Mouse (Mus musculus) small intestine, adult 2 months (tissue): Measurements from ENCODE around the gene Ano1.

Source experiments
- CTCF ChIP-seq: fragments of 200-500 bp; IDR thresholded peaks from 2 replicates; pipeline ENCODE4 v1.5.1; 2012; ENCODE audit warnings: low read depth, mild to moderate bottlenecking, control low read depth, inconsistent platforms, low read length, moderate library complexity, mixed read lengths; ENCODE audit not compliant: insufficient replicate concordance, insufficient read length; ENCODE audit errors: extremely low read depth
- POLR2A ChIP-seq: fragments of 200-500 bp; IDR thresholded peaks from 2 replicates; pipeline ENCODE4 v1.6.1; 2012; ENCODE audit warnings: low read depth, mild to moderate bottlenecking, control low read depth, inconsistent platforms, low read length, moderate library complexity

DNA sequence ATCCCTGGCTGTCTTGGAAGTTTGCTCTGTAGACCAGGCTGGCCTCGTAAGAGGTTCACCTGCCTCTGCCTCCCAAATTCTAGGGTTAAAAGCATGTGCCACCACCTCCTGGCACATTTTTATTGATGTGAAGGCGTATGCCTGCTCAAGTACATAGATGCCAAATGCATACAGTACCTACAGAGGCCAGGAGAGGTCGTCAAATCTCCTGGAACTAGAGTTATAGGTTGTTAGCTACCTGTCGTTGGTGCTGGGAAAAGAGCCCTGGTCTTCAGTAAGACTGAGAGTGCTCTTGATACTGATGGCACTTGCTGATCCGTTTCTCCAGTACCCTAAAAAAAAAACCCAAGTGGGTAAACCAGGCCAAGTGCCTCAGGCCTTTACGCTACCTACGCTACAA is 39.7 kb upstream of the Ano1 start:
- no peak for TF ChIP-seq POLR2A
- no peak for TF ChIP-seq CTCF
